Mouse (Mus musculus): Measurements from ENCODE around the gene Gm42517. TPM values are rescaled to one million over a fixed set of nuclear protein-coding genes. Genes with fewer than 3 reads are reported as not detected.

The Gm42517 gene
- polyA plus RNA-seq, 1 experiment from 2014 or later: 0.13 TPM

GRCm38 (mm10) chr5:108345313-108346071 is 22.2 kb downstream of the Gm42517 start:
- H3K4me2 ChIP-seq (replicated peaks): no peak overlapping the region
- H3K36me3 ChIP-seq: peaks cover 43% of the 10 kb centered on the region
- no peak overlapping the region for H3K4me3 ChIP-seq
- H3K4me1 ChIP-seq: no peaks in the 10 kb centered on the region
- H3K27me3 ChIP-seq: no peaks in the 10 kb centered on the region
- 90% methylated on average over 10 of the region's 10 CpGs for WGBS
- no peak overlapping the region for H3K27ac ChIP-seq (replicated peaks)
- no peak overlapping the region for H3K9ac ChIP-seq (replicated peaks)
- H3K9me3 ChIP-seq: no peaks in the 10 kb centered on the region
- ATAC-seq (ENCODE audit: low FRiP score, low read depth): no peak

- no peak overlapping the region for H3K27ac ChIP-seq (replicated peaks)
- no peaks in the 10 kb centered on the region for H3K4me1 ChIP-seq
- no peak for ATAC-seq (ENCODE audit: low FRiP score, low read depth)
- H3K4me3 ChIP-seq: no peak overlapping the region
- H3K4me2 ChIP-seq (replicated peaks): no peak overlapping the region
- peaks cover 50% of the 10 kb centered on the region for H3K36me3 ChIP-seq
- no peak overlapping the region for H3K9ac ChIP-seq (replicated peaks)
- H3K9me3 ChIP-seq: no peaks in the 10 kb centered on the region
- no peaks in the 10 kb centered on the region for H3K27me3 ChIP-seq
- WGBS: 92% methylated on average over 4 of the region's 4 CpGs
Measured at GRCm38 (mm10) chr5:108343680-108344170, 24.0 kb downstream of the Gm42517 start.

- H3K4me3 ChIP-seq: no peak overlapping the region
- ATAC-seq (ENCODE audit: low FRiP score, low read depth): no peak
- H3K4me2 ChIP-seq (replicated peaks): no peak overlapping the region
- no peak overlapping the region for H3K9ac ChIP-seq (replicated peaks)
- H3K4me1 ChIP-seq: no peaks in the 10 kb centered on the region
- no peaks in the 10 kb centered on the region for H3K9me3 ChIP-seq
- WGBS: 92% methylated on average over 3 of the region's 3 CpGs
- H3K36me3 ChIP-seq: peaks cover 34% of the 10 kb centered on the region
- H3K27me3 ChIP-seq: no peaks in the 10 kb centered on the region
- H3K27ac ChIP-seq (replicated peaks): no peak overlapping the region
Measured at GRCm38 (mm10) chr5:108338049-108338448, 29.7 kb downstream of the Gm42517 start.

- ATAC-seq (ENCODE audit: low FRiP score, low read depth): no peak
- no peaks in the 10 kb centered on the region for H3K27me3 ChIP-seq
- H3K4me2 ChIP-seq (replicated peaks): no peak overlapping the region
- H3K9me3 ChIP-seq: no peaks in the 10 kb centered on the region
- H3K9ac ChIP-seq (replicated peaks): no peak overlapping the region
- H3K27ac ChIP-seq (replicated peaks): no peak overlapping the region
- no peak overlapping the region for H3K4me3 ChIP-seq
- H3K36me3 ChIP-seq: peaks cover 37% of the 10 kb centered on the region
- H3K4me1 ChIP-seq: no peaks in the 10 kb centered on the region
- WGBS: 90% methylated on average over 4 of the region's 4 CpGs
Measured at GRCm38 (mm10) chr5:108337385-108337784, 30.3 kb downstream of the Gm42517 start.

- H3K36me3 ChIP-seq: peaks cover 35% of the 10 kb centered on the region
- no peak overlapping the region for H3K4me2 ChIP-seq (replicated peaks)
- 81% methylated on average over 1 of the region's 1 CpGs for WGBS
Measured at GRCm38 (mm10) chr5:108331051-108331450, 36.7 kb downstream of the Gm42517 start.

More at GRCm38 (mm10) chr5:108331051-108331450, 36.7 kb downstream of the Gm42517 start:
- Histone ChIP-seq H3K9ac (replicated peaks) (no peak overlapping the region), H3K4me1 (no peaks in the 10 kb centered on the region), H3K9me3 (no peaks in the 10 kb centered on the region), H3K4me3 (no peak overlapping the region), H3K27ac (replicated peaks) (no peak overlapping the region), H3K27me3 (no peaks in the 10 kb centered on the region)
- ATAC-seq (ENCODE audit: low FRiP score, low read depth): no peak

Other genes starting within 250 kb of the Gm42517 start
- 27.0 and 27.2 TPM in 2 replicates for gene Tmed5, start 235.3 kb downstream of the Gm42517 start, polyA plus RNA-seq (2016; fragmentation: Nextera tagmentation; extraction: Ambion mirVana)
- gene Ccdc18, start 235.0 kb downstream of the Gm42517 start, polyA plus RNA-seq (2016; fragmentation: Nextera tagmentation; extraction: Ambion mirVana): 8.5 and 9.5 TPM in 2 replicates
- 55.8 and 57.5 TPM in 2 replicates for gene Dr1, start 99.0 kb downstream of the Gm42517 start, polyA plus RNA-seq (2016; fragmentation: Nextera tagmentation; extraction: Ambion mirVana)
- 8.0 and 8.2 TPM in 2 replicates for gene Pigg, start 55.3 kb downstream of the Gm42517 start, polyA plus RNA-seq (2016; fragmentation: Nextera tagmentation; extraction: Ambion mirVana)
- 0.24 and 0.25 TPM in 2 replicates for gene Pde6b, start 20.5 kb upstream of the Gm42517 start, polyA plus RNA-seq (2016; fragmentation: Nextera tagmentation; extraction: Ambion mirVana)
- gene Atp5k, start 66.5 kb upstream of the Gm42517 start, polyA plus RNA-seq (2016; fragmentation: Nextera tagmentation; extraction: Ambion mirVana): 408 and 419 TPM in 2 replicates
- 0.12 and 0.20 TPM in 2 replicates for gene Mfsd7a, start 81.0 kb upstream of the Gm42517 start, polyA plus RNA-seq (2016; fragmentation: Nextera tagmentation; extraction: Ambion mirVana)
- gene Pcgf3, start 93.3 kb upstream of the Gm42517 start, polyA plus RNA-seq (2016; fragmentation: Nextera tagmentation; extraction: Ambion mirVana): 35.3 and 40.3 TPM in 2 replicates
- 11.2 and 11.4 TPM in 2 replicates for gene Cplx1, start 182.1 kb upstream of the Gm42517 start, polyA plus RNA-seq (2016; fragmentation: Nextera tagmentation; extraction: Ambion mirVana)